Mouse (Mus musculus) heart, adult 2 months (tissue): Measurements from ENCODE around the gene Olfr205.
"Not testable (repeated sequence)": the region's sequence is repeated elsewhere in the genome, so short reads cannot be mapped to it uniquely, and the experiment has no call there.

Source experiments
- EP300 ChIP-seq: fragments of 200-500 bp; IDR thresholded peaks from 2 replicates; pipeline ENCODE4 v1.6.1; 2011; ENCODE audit warnings: low read depth, low read length, control low read depth; ENCODE audit not compliant: insufficient read depth
- POLR2A ChIP-seq: fragments of 200-500 bp; IDR thresholded peaks from 2 replicates; pipeline ENCODE4 v1.6.1; 2011; ENCODE audit warnings: mild to moderate bottlenecking, low read depth, low read length, control low read depth; ENCODE audit not compliant: insufficient read depth

DNA sequence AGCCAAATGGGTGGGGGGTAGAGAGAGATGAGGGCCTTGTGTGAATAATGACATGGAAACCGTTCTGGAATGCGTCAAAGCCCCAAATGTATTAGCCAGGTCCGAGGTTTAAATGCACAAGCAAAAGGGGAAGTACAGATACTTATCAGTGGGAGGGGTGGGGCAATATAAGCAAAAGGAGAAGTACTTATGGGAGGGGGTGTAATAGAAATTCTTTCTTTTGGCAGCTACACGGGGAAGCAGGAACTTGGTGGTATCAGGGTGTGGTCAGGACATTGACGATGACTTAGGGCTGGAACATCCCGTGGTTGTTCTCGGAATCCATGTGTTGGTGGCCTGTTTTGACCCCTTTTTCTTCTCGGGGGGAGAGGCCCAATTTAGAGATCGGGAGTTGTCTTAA is 43.4 kb downstream of the Olfr205 start:
- not testable (repeated sequence) for TF ChIP-seq POLR2A, EP300
